Mouse (Mus musculus): ENCODE measurements at regions not wholly inside any gene's neighbourhood (a gene's known extent, or its start where the extent isn't known, plus 50 kb on each side); places are given as distances from the start of the nearest gene placed in this dataset.

- Histone ChIP-seq H3K36me3 (no peaks in the 10 kb centered on the region), H3K4me2 (no peak overlapping the region), H3K9ac (no peak overlapping the region), H3K9me3 (no peaks in the 10 kb centered on the region), H3K27ac (no peak overlapping the region), H3K4me1 (no peaks in the 10 kb centered on the region), H3K4me3 (no peak overlapping the region), H3K27me3 (no peaks in the 10 kb centered on the region)
- WGBS = 46% methylated on average over 6 of the region's 6 CpGs
- ATAC-seq (ENCODE audit: insufficient number of reproducible peaks, low FRiP score, low TSS enrichment, low read depth) = no peak
Observed at GRCm38 (mm10) chr16:39102151-39102550, 209.7 kb downstream of the Igsf11 start.

- Histone ChIP-seq H3K4me3 (no peak overlapping the region), H3K4me2 (no peak overlapping the region), H3K9ac (no peak overlapping the region), H3K27me3 (no peaks in the 10 kb centered on the region), H3K27ac (no peak overlapping the region), H3K36me3 (no peaks in the 10 kb centered on the region), H3K9me3 (no peaks in the 10 kb centered on the region), H3K4me1 (no peaks in the 10 kb centered on the region)
- no peak for ATAC-seq (ENCODE audit: insufficient number of reproducible peaks, low FRiP score, low TSS enrichment, low read depth)
- WGBS = 77% methylated on average over 9 of the region's 9 CpGs
Observed at GRCm38 (mm10) chr16:39103360-39104095, 211.1 kb downstream of the Igsf11 start.

DNA sequence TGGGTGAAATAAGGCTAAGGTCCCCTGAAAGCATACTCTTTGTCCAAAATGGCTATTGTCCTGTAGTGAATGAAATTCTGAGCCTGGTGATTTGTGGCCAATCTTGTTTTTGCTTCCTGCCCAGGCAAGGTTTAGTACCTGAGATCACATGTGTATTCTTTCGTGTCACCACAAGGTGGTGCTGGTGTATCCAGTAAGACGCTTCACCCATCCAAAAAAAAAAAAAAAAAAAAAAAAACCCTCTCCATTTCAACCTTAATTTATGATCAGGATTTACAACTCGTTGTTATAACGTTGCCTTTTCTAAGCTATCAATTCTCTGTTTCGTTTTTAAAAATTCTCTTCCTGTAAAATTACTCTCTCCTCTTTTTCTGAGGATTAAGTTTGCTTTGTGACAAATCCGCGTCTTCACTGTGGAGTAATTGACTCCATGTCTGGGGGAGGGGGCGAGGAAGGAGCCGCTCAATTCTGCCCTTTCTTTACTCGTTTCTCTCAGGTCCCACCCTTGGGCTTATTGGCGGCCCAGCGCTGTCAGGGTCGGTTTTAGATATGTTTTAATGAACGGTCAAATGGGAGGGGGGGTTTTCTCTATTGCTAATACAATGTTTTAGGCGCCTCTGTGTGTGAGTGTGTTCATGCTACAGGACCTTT is 217.0 kb downstream of the Igsf11 start:
- 18% methylated on average over 15 of the region's 15 CpGs for WGBS
- H3K4me3 ChIP-seq = peak overlapping the region; percentile 35
- H3K36me3 ChIP-seq = no peaks in the 10 kb centered on the region
- no peaks in the 10 kb centered on the region for H3K27me3 ChIP-seq
- ATAC-seq (ENCODE audit: insufficient number of reproducible peaks, low FRiP score, low TSS enrichment, low read depth) = no peak
- no peaks in the 10 kb centered on the region for H3K9me3 ChIP-seq
- H3K4me1 ChIP-seq = peaks cover 2% of the 10 kb centered on the region; the same call in 1 of the 2 replicates
- no peak overlapping the region for H3K9ac ChIP-seq
- H3K27ac ChIP-seq = no peak overlapping the region
- peak overlapping the region; percentile 52 for H3K4me2 ChIP-seq

DNA sequence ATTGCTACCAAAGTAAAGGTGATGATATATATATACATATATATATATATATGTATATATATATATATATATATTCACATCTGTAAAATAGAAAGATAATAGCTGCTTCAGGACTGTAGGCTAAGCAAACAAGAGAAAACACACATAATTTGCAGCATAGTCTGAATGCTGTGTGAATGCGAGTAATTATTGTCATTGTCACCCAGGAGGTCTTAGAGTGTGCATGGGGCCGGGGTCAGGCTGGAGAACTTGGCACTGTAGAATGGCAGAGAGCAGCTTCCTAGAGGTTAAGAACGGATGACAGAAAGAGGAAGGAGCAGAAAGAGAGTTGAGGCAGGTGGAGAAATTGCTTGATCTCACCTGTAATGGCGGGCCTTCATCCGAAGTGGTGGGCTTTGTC is 217.6 kb downstream of the Igsf11 start:
- no peak overlapping the region for H3K4me3 ChIP-seq
- H3K9ac ChIP-seq = no peak overlapping the region
- no peaks in the 10 kb centered on the region for H3K27me3 ChIP-seq
- 81% methylated on average over 5 of the region's 5 CpGs for WGBS
- no peak overlapping the region for H3K4me2 ChIP-seq
- no peak overlapping the region for H3K27ac ChIP-seq
- peaks cover 2% of the 10 kb centered on the region; the same call in 1 of the 2 replicates for H3K4me1 ChIP-seq
- ATAC-seq (ENCODE audit: insufficient number of reproducible peaks, low FRiP score, low TSS enrichment, low read depth) = no peak
- no peaks in the 10 kb centered on the region for H3K9me3 ChIP-seq
- H3K36me3 ChIP-seq = no peaks in the 10 kb centered on the region

DNA sequence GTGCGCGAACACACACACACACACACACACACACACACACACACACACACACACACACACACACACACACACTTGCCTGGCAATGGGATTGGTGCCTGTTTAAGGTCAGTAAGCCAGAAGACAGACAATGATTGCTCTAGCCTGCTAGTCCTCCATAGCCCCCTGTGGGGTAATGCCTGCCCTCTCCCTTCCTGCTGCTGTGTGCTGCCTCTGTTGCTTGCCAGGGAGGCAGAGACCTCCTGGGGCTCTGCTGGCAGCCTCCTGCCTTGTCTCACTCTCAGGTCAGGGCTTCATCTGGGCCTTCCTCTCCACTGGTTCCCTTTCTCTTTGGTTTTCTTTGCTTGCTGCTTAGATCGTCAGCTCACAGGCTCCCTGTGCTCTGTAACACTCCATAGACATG is 225.6 kb downstream of the Igsf11 start:
- Histone ChIP-seq H3K27me3 (no peaks in the 10 kb centered on the region), H3K4me1 (peaks cover 2% of the 10 kb centered on the region; the same call in 1 of the 2 replicates), H3K4me2 (no peak overlapping the region), H3K4me3 (no peak overlapping the region), H3K9ac (no peak overlapping the region), H3K36me3 (no peaks in the 10 kb centered on the region), H3K9me3 (no peaks in the 10 kb centered on the region), H3K27ac (no peak overlapping the region)
- WGBS = 70% methylated on average over 3 of the region's 3 CpGs
- no peak for ATAC-seq (ENCODE audit: insufficient number of reproducible peaks, low FRiP score, low TSS enrichment, low read depth)

- H3K27ac ChIP-seq = no peak overlapping the region
- no peak for ATAC-seq (ENCODE audit: insufficient number of reproducible peaks, low FRiP score, low TSS enrichment, low read depth)
- H3K4me1 ChIP-seq = peaks cover 6% of the 10 kb centered on the region; the same call in 1 of the 2 replicates
- WGBS = 45% methylated on average over 4 of the region's 4 CpGs
- H3K9ac ChIP-seq = no peak overlapping the region
- no peaks in the 10 kb centered on the region for H3K36me3 ChIP-seq
- H3K4me3 ChIP-seq = no peak overlapping the region
- no peak overlapping the region for H3K4me2 ChIP-seq
- H3K9me3 ChIP-seq = no peaks in the 10 kb centered on the region
- H3K27me3 ChIP-seq = no peaks in the 10 kb centered on the region
Observed at GRCm38 (mm10) chr16:39119811-39120210, 227.3 kb downstream of the Igsf11 start.

DNA sequence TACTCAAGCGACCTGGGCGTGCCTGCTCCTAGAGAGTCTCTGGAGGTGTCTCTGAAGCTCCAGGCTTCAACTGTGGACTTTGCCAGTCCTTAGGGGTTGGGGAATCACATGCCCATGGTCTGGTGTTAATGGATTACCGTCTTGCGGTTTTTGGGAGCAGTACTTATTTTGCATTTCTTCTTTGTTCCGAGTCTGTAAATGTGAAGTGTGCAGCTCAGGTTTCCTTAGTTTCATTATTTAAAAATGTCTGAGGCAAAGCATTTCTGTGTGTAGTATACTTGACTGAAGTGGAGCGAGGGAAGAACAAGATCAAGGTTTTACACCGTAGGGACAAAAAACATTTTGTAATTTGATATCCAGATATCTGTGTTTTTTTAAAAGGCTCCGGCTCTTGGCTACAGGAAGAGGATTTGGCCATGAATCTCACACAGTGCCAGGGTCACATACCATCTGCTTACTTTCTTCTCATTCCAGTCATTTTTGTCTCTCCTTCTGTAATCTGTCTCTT is 231.0 kb downstream of the Igsf11 start:
- Histone ChIP-seq H3K27me3 (no peaks in the 10 kb centered on the region), H3K4me3 (no peak overlapping the region), H3K9ac (no peak overlapping the region), H3K9me3 (no peaks in the 10 kb centered on the region), H3K36me3 (no peaks in the 10 kb centered on the region), H3K4me1 (0 out of 2 replicates have a peak, but pooled peaks cover 4% of the 10 kb centered on the region), H3K27ac (no peak overlapping the region), H3K4me2 (no peak overlapping the region)
- 43% methylated on average over 8 of the region's 8 CpGs for WGBS
- no peak for ATAC-seq (ENCODE audit: insufficient number of reproducible peaks, low FRiP score, low TSS enrichment, low read depth)

DNA sequence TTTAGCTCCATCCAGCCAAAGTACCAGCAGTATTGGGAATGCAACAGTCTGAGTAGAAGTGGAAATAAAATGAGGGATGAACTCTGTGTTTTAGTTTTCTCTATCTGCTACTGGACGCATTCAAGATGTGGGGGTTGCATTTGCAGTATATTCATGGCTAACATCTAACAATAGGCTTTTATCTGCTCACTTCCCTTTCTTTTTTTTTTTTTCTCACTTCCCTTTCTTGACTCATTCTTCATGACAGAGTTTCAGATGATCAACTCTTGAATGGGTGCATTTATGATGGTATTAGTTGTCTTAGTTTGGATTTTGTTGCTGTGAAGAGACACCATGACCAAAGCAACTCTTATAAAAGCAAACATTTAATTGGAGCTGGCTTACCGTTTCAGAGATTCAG is 240.0 kb downstream of the Igsf11 start:
- Histone ChIP-seq H3K4me3 (no peak overlapping the region), H3K27ac (no peak overlapping the region), H3K9me3 (no peaks in the 10 kb centered on the region), H3K4me2 (no peak overlapping the region), H3K27me3 (no peaks in the 10 kb centered on the region), H3K36me3 (no peaks in the 10 kb centered on the region), H3K9ac (no peak overlapping the region), H3K4me1 (no peaks in the 10 kb centered on the region)
- no peak for ATAC-seq (ENCODE audit: insufficient number of reproducible peaks, low FRiP score, low TSS enrichment, low read depth)
- 90% methylated on average over 2 of the region's 2 CpGs for WGBS

- no peaks in the 10 kb centered on the region for H3K36me3 ChIP-seq
- H3K9ac ChIP-seq = no peak overlapping the region
- no peak overlapping the region for H3K27ac ChIP-seq
- no peaks in the 10 kb centered on the region for H3K9me3 ChIP-seq
- H3K4me1 ChIP-seq = no peaks in the 10 kb centered on the region
- WGBS = 72% methylated on average over 4 of the region's 4 CpGs
- no peak overlapping the region for H3K4me2 ChIP-seq
- H3K4me3 ChIP-seq = no peak overlapping the region
- ATAC-seq (ENCODE audit: insufficient number of reproducible peaks, low FRiP score, low TSS enrichment, low read depth) = no peak
- no peaks in the 10 kb centered on the region for H3K27me3 ChIP-seq
Observed at GRCm38 (mm10) chr16:39135777-39136176, 243.3 kb downstream of the Igsf11 start.

GRCm38 (mm10) chr16:39147151-39147550 is 254.7 kb downstream of the Igsf11 start:
- Histone ChIP-seq H3K27ac (no peak overlapping the region), H3K27me3 (no peaks in the 10 kb centered on the region), H3K4me2 (no peak overlapping the region), H3K4me1 (0 out of 2 replicates have a peak, but pooled peaks cover 2% of the 10 kb centered on the region), H3K9me3 (no peaks in the 10 kb centered on the region), H3K9ac (no peak overlapping the region), H3K4me3 (no peak overlapping the region), H3K36me3 (no peaks in the 10 kb centered on the region)
- no peak for ATAC-seq (ENCODE audit: insufficient number of reproducible peaks, low FRiP score, low TSS enrichment, low read depth)
- WGBS = 63% methylated on average over 2 of the region's 2 CpGs

DNA sequence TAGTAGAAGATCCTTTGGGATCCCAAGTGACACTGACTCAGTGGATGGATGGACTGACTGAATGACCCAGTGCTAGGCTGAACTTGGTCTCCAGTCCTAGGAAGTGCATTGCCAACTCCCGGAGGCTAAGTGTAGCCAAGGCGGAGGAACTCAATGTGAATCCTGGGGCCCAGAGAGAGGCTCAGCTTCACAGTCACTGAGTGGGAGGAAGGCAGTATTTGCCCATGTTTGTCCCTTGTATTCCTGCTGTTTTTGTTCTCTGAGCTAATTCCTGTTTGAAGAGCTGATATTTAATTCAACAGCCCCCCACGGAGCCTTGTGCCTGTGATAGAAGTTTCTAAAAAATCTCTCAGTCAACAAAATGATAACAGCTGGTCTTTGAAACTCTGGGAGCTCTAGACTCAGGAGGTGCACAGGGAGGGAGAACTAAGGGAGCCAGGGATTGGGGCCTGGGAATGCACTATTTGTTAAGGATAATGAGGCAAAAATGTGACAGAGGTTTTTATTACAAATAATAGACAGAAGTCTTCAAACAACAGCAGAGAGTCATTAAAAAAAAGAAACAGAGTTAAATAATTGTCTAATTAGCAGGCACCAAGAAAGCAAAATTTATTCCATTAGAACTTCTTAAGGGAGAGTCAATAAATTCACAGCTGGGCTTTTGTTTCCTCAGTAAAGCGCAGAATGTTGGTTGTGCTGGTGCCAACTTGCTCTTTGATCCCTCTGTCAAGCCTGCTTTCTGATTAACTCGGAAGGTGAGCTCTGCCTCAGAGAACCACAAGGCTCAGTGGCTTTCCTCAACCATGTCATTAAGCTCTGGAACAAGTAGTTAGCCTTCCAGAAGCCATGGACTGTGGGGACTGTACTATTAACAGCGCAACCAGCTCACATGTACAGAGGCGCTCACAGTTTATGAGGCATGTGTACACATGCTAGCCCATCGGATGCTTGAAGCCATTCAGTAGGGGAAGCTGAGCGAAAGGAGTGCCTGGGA is 259.2 kb downstream of the Igsf11 start:
- Histone ChIP-seq H3K9me3 (no peaks in the 10 kb centered on the region), H3K36me3 (no peaks in the 10 kb centered on the region), H3K4me1 (0 out of 2 replicates have a peak, but pooled peaks cover 2% of the 10 kb centered on the region), H3K27me3 (no peaks in the 10 kb centered on the region), H3K9ac (no peak overlapping the region), H3K4me3 (no peak overlapping the region), H3K27ac (no peak overlapping the region), H3K4me2 (no peak overlapping the region)
- 49% methylated on average over 9 of the region's 9 CpGs for WGBS
- no peak for ATAC-seq (ENCODE audit: insufficient number of reproducible peaks, low FRiP score, low TSS enrichment, low read depth)

Measured in limb, embryonic 15.5 days (tissue).